Mouse (Mus musculus): ENCODE data around the gene Ndrg3. TPM values are rescaled to one million over a fixed set of nuclear protein-coding genes. Genes with fewer than 3 reads are reported as not detected.
"Not testable (repeated sequence)": the region's sequence is repeated elsewhere in the genome, so short reads cannot be mapped to it uniquely, and the experiment has no call there.

The Ndrg3 gene
- polyA plus RNA-seq, 1 experiment from 2014 or later, result 41.9 TPM

GRCm38 (mm10) chr2:156892821-156893220, 99.0 kb downstream of the Ndrg3 start:
- 69% methylated on average over 6 of the region's 6 CpGs for WGBS
- Histone ChIP-seq H3K4me1 (ENCODE audit: control insufficient read depth, insufficient read depth, low read length) (no peaks in the 10 kb centered on the region), H3K36me3 (ENCODE audit: control insufficient read depth, insufficient read depth, low read length) (no peaks in the 10 kb centered on the region), H3K4me2 (ENCODE audit: low read depth, low read length) (no peak overlapping the region), H3K9me3 (replicated peaks; ENCODE audit: control insufficient read depth, low read length) (no peaks in the 10 kb centered on the region), H3K27me3 (ENCODE audit: control insufficient read depth, insufficient read depth, low read length) (no peaks in the 10 kb centered on the region), H3K4me3 (replicated peaks; ENCODE audit: low read length) (no peak overlapping the region), H3K9ac (ENCODE audit: low read length) (no peak overlapping the region), H3K27ac (ENCODE audit: low read length) (no peak overlapping the region)
- no peak for ATAC-seq (ENCODE audit: insufficient read depth, low FRiP score)

- Histone ChIP-seq H3K27me3 (ENCODE audit: control insufficient read depth, insufficient read depth, low read length) (no peaks in the 10 kb centered on the region), H3K27ac (ENCODE audit: low read length) (no peak overlapping the region), H3K9ac (ENCODE audit: low read length) (no peak overlapping the region), H3K36me3 (ENCODE audit: control insufficient read depth, insufficient read depth, low read length) (no peaks in the 10 kb centered on the region), H3K4me2 (ENCODE audit: low read depth, low read length) (no peak overlapping the region), H3K4me1 (ENCODE audit: control insufficient read depth, insufficient read depth, low read length) (no peaks in the 10 kb centered on the region), H3K9me3 (replicated peaks; ENCODE audit: control insufficient read depth, low read length) (no peaks in the 10 kb centered on the region), H3K4me3 (replicated peaks; ENCODE audit: low read length) (no peak overlapping the region)
- 20% methylated on average over 3 of the region's 3 CpGs for WGBS
- ATAC-seq (ENCODE audit: insufficient read depth, low FRiP score), result no peak
Measured at GRCm38 (mm10) chr2:156892240-156892639, 99.6 kb downstream of the Ndrg3 start.

GRCm38 (mm10) chr2:156888490-156888889, 103.4 kb downstream of the Ndrg3 start:
- WGBS, result 64% methylated on average over 3 of the region's 3 CpGs
- Histone ChIP-seq H3K4me3 (replicated peaks; ENCODE audit: low read length) (no peak overlapping the region), H3K9ac (ENCODE audit: low read length) (no peak overlapping the region), H3K4me2 (ENCODE audit: low read depth, low read length) (no peak overlapping the region), H3K36me3 (ENCODE audit: control insufficient read depth, insufficient read depth, low read length) (no peaks in the 10 kb centered on the region), H3K9me3 (replicated peaks; ENCODE audit: control insufficient read depth, low read length) (no peaks in the 10 kb centered on the region), H3K27ac (ENCODE audit: low read length) (no peak overlapping the region), H3K27me3 (ENCODE audit: control insufficient read depth, insufficient read depth, low read length) (no peaks in the 10 kb centered on the region), H3K4me1 (ENCODE audit: control insufficient read depth, insufficient read depth, low read length) (no peaks in the 10 kb centered on the region)
- no peak for ATAC-seq (ENCODE audit: insufficient read depth, low FRiP score)

GRCm38 (mm10) chr2:156887017-156887416, 104.8 kb downstream of the Ndrg3 start, which contains the start of gene Sla2:
TSS of gene Sla2 (minus strand) at chr2:156887192.
- Histone ChIP-seq H3K4me1 (ENCODE audit: control insufficient read depth, insufficient read depth, low read length) (no peaks in the 10 kb centered on the region), H3K9ac (ENCODE audit: low read length) (no peak within 1 kb of the TSS), H3K36me3 (ENCODE audit: control insufficient read depth, insufficient read depth, low read length) (no peaks in the 10 kb centered on the region), H3K27ac (ENCODE audit: low read length) (no peak within 1 kb of the TSS), H3K4me2 (ENCODE audit: low read depth, low read length) (no peak within 1 kb of the TSS), H3K4me3 (replicated peaks; ENCODE audit: low read length) (no peak within 1 kb of the TSS), H3K9me3 (replicated peaks; ENCODE audit: control insufficient read depth, low read length) (no peaks in the 10 kb centered on the region), H3K27me3 (ENCODE audit: control insufficient read depth, insufficient read depth, low read length) (no peaks in the 10 kb centered on the region)
- WGBS, result 44% methylated on average over 6 of the region's 6 CpGs
- no peak for ATAC-seq (ENCODE audit: insufficient read depth, low FRiP score)

- H3K9ac ChIP-seq (ENCODE audit: low read length), result no peak overlapping the region
- H3K27ac ChIP-seq (ENCODE audit: low read length), result no peak overlapping the region
- 80% methylated on average over 10 of the region's 10 CpGs for WGBS
- no peak for ATAC-seq (ENCODE audit: insufficient read depth, low FRiP score)
- H3K4me1 ChIP-seq (ENCODE audit: control insufficient read depth, insufficient read depth, low read length), result no peaks in the 10 kb centered on the region
- no peaks in the 10 kb centered on the region for H3K9me3 ChIP-seq (replicated peaks; ENCODE audit: control insufficient read depth, low read length)
- H3K27me3 ChIP-seq (ENCODE audit: control insufficient read depth, insufficient read depth, low read length), result no peaks in the 10 kb centered on the region
- no peak overlapping the region for H3K4me2 ChIP-seq (ENCODE audit: low read depth, low read length)
- no peak overlapping the region for H3K4me3 ChIP-seq (replicated peaks; ENCODE audit: low read length)
- no peaks in the 10 kb centered on the region for H3K36me3 ChIP-seq (ENCODE audit: control insufficient read depth, insufficient read depth, low read length)
Measured at GRCm38 (mm10) chr2:156886084-156886631, 105.7 kb downstream of the Ndrg3 start.

GRCm38 (mm10) chr2:156885666-156886065, 106.2 kb downstream of the Ndrg3 start:
- 92% methylated on average over 2 of the region's 2 CpGs for WGBS
- H3K4me3 ChIP-seq (replicated peaks; ENCODE audit: low read length); H3K4me1 ChIP-seq (ENCODE audit: control insufficient read depth, insufficient read depth, low read length); H3K4me2 ChIP-seq (ENCODE audit: low read depth, low read length); ATAC-seq (ENCODE audit: insufficient read depth, low FRiP score); H3K9me3 ChIP-seq (replicated peaks; ENCODE audit: control insufficient read depth, low read length); H3K27me3 ChIP-seq (ENCODE audit: control insufficient read depth, insufficient read depth, low read length); H3K9ac ChIP-seq (ENCODE audit: low read length); H3K36me3 ChIP-seq (ENCODE audit: control insufficient read depth, insufficient read depth, low read length); H3K27ac ChIP-seq (ENCODE audit: low read length): not testable (repeated sequence)

GRCm38 (mm10) chr2:156884396-156885211, 107.3 kb downstream of the Ndrg3 start:
- 87% methylated on average over 10 of the region's 10 CpGs for WGBS
- Histone ChIP-seq H3K9me3 (replicated peaks; ENCODE audit: control insufficient read depth, low read length) (no peaks in the 10 kb centered on the region), H3K4me1 (ENCODE audit: control insufficient read depth, insufficient read depth, low read length) (no peaks in the 10 kb centered on the region), H3K4me2 (ENCODE audit: low read depth, low read length) (no peak overlapping the region), H3K4me3 (replicated peaks; ENCODE audit: low read length) (no peak overlapping the region), H3K36me3 (ENCODE audit: control insufficient read depth, insufficient read depth, low read length) (no peaks in the 10 kb centered on the region), H3K27ac (ENCODE audit: low read length) (no peak overlapping the region), H3K27me3 (ENCODE audit: control insufficient read depth, insufficient read depth, low read length) (no peaks in the 10 kb centered on the region), H3K9ac (ENCODE audit: low read length) (no peak overlapping the region)
- ATAC-seq (ENCODE audit: insufficient read depth, low FRiP score), result no peak

GRCm38 (mm10) chr2:156882431-156883001, 109.3 kb downstream of the Ndrg3 start:
- Histone ChIP-seq H3K9me3 (replicated peaks; ENCODE audit: control insufficient read depth, low read length) (no peaks in the 10 kb centered on the region), H3K4me3 (replicated peaks; ENCODE audit: low read length) (no peak overlapping the region), H3K36me3 (ENCODE audit: control insufficient read depth, insufficient read depth, low read length) (no peaks in the 10 kb centered on the region), H3K4me2 (ENCODE audit: low read depth, low read length) (no peak overlapping the region), H3K27ac (ENCODE audit: low read length) (no peak overlapping the region), H3K27me3 (ENCODE audit: control insufficient read depth, insufficient read depth, low read length) (no peaks in the 10 kb centered on the region), H3K4me1 (ENCODE audit: control insufficient read depth, insufficient read depth, low read length) (no peaks in the 10 kb centered on the region), H3K9ac (ENCODE audit: low read length) (no peak overlapping the region)
- no peak for ATAC-seq (ENCODE audit: insufficient read depth, low FRiP score)
- 31% methylated on average over 10 of the region's 10 CpGs for WGBS

- ATAC-seq (ENCODE audit: insufficient read depth, low FRiP score), result no peak
Measured at GRCm38 (mm10) chr2:156879541-156879940, 112.3 kb downstream of the Ndrg3 start.

More at GRCm38 (mm10) chr2:156879541-156879940, 112.3 kb downstream of the Ndrg3 start:
- no peaks in the 10 kb centered on the region for H3K4me1 ChIP-seq (ENCODE audit: control insufficient read depth, insufficient read depth, low read length)
- no peaks in the 10 kb centered on the region for H3K9me3 ChIP-seq (replicated peaks; ENCODE audit: control insufficient read depth, low read length)
- H3K9ac ChIP-seq (ENCODE audit: low read length), result no peak overlapping the region
- 86% methylated on average over 3 of the region's 3 CpGs for WGBS
- no peak overlapping the region for H3K27ac ChIP-seq (ENCODE audit: low read length)
- no peaks in the 10 kb centered on the region for H3K27me3 ChIP-seq (ENCODE audit: control insufficient read depth, insufficient read depth, low read length)
- no peak overlapping the region for H3K4me3 ChIP-seq (replicated peaks; ENCODE audit: low read length)
- H3K36me3 ChIP-seq (ENCODE audit: control insufficient read depth, insufficient read depth, low read length), result 0 out of 2 replicates have a peak, but pooled peaks cover under 1% of the 10 kb centered on the region
- H3K4me2 ChIP-seq (ENCODE audit: low read depth, low read length), result no peak overlapping the region

Data from stomach, embryonic 16.5 days (tissue).